Mouse (Mus musculus) limb, embryonic 13.5 days (tissue): ENCODE results near the gene Rtn4rl2. TPM values are rescaled to one million over a fixed set of nuclear protein-coding genes. Genes with fewer than 3 reads are reported as not detected.

Experiments
- ATAC-seq: fragments of 200-750 bp; cut with Nextera tagmentation; 2 replicates; pipeline ENCODE4 v1.8.0; 2017; ENCODE audit warnings: low read depth, moderate number of reproducible peaks, moderate TSS enrichment; ENCODE audit not compliant: low FRiP score
- H3K27ac ChIP-seq: fragments of 300-500 bp; sonication (generic); 2 replicates; pipeline ENCODE4 v1.5.1; 2015; ENCODE audit warnings: inconsistent platforms, mild to moderate bottlenecking, moderate library complexity
- H3K27me3 ChIP-seq: fragments of 300-500 bp; sonication (generic); 2 replicates; pipeline ENCODE4 v1.6.1; 2015; ENCODE audit warnings: mild to moderate bottlenecking, inconsistent platforms
- H3K36me3 ChIP-seq: fragments of 300-500 bp; sonication (generic); 2 replicates; pipeline ENCODE4 v1.6.1; 2015; ENCODE audit warnings: inconsistent platforms, mild to moderate bottlenecking, moderate library complexity
- H3K4me1 ChIP-seq: fragments of 300-500 bp; sonication (generic); 2 replicates; pipeline ENCODE4 v1.6.1; 2015; ENCODE audit warnings: inconsistent platforms
- H3K4me2 ChIP-seq: fragments of 300-500 bp; sonication (generic); replicated peaks from 2 replicates; pipeline ENCODE4 v1.6.1; 2015; ENCODE audit warnings: inconsistent platforms, mild to moderate bottlenecking, moderate library complexity
- H3K4me3 ChIP-seq: fragments of 300-500 bp; sonication (generic); 2 replicates; pipeline ENCODE4 v1.5.1; 2015; ENCODE audit warnings: moderate library complexity, mild to moderate bottlenecking, inconsistent platforms
- H3K9ac ChIP-seq: fragments of 300-500 bp; sonication (generic); 2 replicates; pipeline ENCODE4 v1.6.1; 2015; ENCODE audit warnings: mild to moderate bottlenecking, inconsistent platforms
- H3K9me3 ChIP-seq: fragments of 300-500 bp; sonication (generic); 2 replicates; pipeline ENCODE4 v1.6.1; 2016; ENCODE audit warnings: inconsistent platforms
- WGBS: fragments of 180-500 bp; shearing (Covaris S2); methylation state at CpG from one replicate; pipeline ENCODE4 v1.1.7; 2015; 5-methylcytosine and 5-hydroxymethylcytosine counted together
- polyA plus RNA-seq: library from polyadenylated mRNA; unstranded; fragments of >200 nt; fragmentation: Nextera tagmentation; extraction: Ambion mirVana; gene quantifications from 2 replicates; pipeline ENCODE4 v1.2.1, GENCODE M21; 2015

Rtn4rl2 gene
- polyA plus RNA-seq, 1 experiment from 2014 or later: 1.1 TPM

- Histone ChIP-seq H3K9ac (no peak overlapping the region), H3K4me2 (no peak overlapping the region), H3K4me3 (no peak overlapping the region), H3K27ac (no peak overlapping the region), H3K9me3 (no peaks in the 10 kb centered on the region), H3K36me3 (no peaks in the 10 kb centered on the region), H3K27me3 (peaks cover 34% of the 10 kb centered on the region), H3K4me1 (no peaks in the 10 kb centered on the region)
- 37% methylated on average over 4 of the region's 4 CpGs for WGBS
- ATAC-seq: no peak
Measured at GRCm38 (mm10) chr2:84895495-84896198, 9.1 kb upstream of the Rtn4rl2 start.

GRCm38 (mm10) chr2:84893359-84893758 lies 6.8 kb upstream of the Rtn4rl2 start:
- H3K4me2 ChIP-seq: no peak overlapping the region
- H3K4me3 ChIP-seq: no peak overlapping the region
- H3K27ac ChIP-seq: no peak overlapping the region
- H3K9ac ChIP-seq: no peak overlapping the region
- no peaks in the 10 kb centered on the region for H3K9me3 ChIP-seq
- no peaks in the 10 kb centered on the region for H3K36me3 ChIP-seq
- peaks cover 11% of the 10 kb centered on the region for H3K4me1 ChIP-seq
- WGBS: 52% methylated on average over 6 of the region's 6 CpGs
- H3K27me3 ChIP-seq: peaks cover 56% of the 10 kb centered on the region
- no peak for ATAC-seq

- peaks cover 34% of the 10 kb centered on the region for H3K4me1 ChIP-seq
- no peaks in the 10 kb centered on the region for H3K36me3 ChIP-seq
- H3K4me3 ChIP-seq: no peak overlapping the region
- WGBS: 3% methylated on average over 5 of the region's 5 CpGs
- no peak overlapping the region for H3K9ac ChIP-seq
- peak overlapping the region; percentile 57; the same call in 1 of the 2 replicates for H3K4me2 ChIP-seq
- no peaks in the 10 kb centered on the region for H3K9me3 ChIP-seq
- H3K27me3 ChIP-seq: peaks cover 85% of the 10 kb centered on the region
- ATAC-seq: peak; percentile 48; the same call in 1 of the 2 replicates
- no peak overlapping the region for H3K27ac ChIP-seq
Measured at GRCm38 (mm10) chr2:84890045-84890340, 3.5 kb upstream of the Rtn4rl2 start.

GRCm38 (mm10) chr2:84889316-84890044 lies 3.0 kb upstream of the Rtn4rl2 start:
- Histone ChIP-seq H3K36me3 (no peaks in the 10 kb centered on the region), H3K27ac (no peak overlapping the region), H3K9me3 (no peaks in the 10 kb centered on the region), H3K9ac (peak overlapping the region; percentile 40; the same call in 1 of the 2 replicates), H3K4me3 (peak overlapping the region; percentile 28), H3K4me1 (peaks cover 34% of the 10 kb centered on the region), H3K27me3 (peaks cover 90% of the 10 kb centered on the region), H3K4me2 (peak overlapping the region; percentile 57)
- ATAC-seq: no peak
- WGBS: 11% methylated on average over 14 of the region's 14 CpGs

- H3K9me3 ChIP-seq: no peaks in the 10 kb centered on the region
- no peak overlapping the region for H3K27ac ChIP-seq
- WGBS: 1% methylated on average over 26 of the region's 28 CpGs
- peak overlapping the region; percentile 57 for H3K4me2 ChIP-seq
- H3K36me3 ChIP-seq: no peaks in the 10 kb centered on the region
- H3K27me3 ChIP-seq: peaks cover 97% of the 10 kb centered on the region
- ATAC-seq: no peak
- H3K4me3 ChIP-seq: peak overlapping the region; percentile 28
- peaks cover 36% of the 10 kb centered on the region for H3K4me1 ChIP-seq
- H3K9ac ChIP-seq: peak overlapping the region; percentile 40; the same call in 1 of the 2 replicates
Measured at GRCm38 (mm10) chr2:84888657-84889315, 2.3 kb upstream of the Rtn4rl2 start.

GRCm38 (mm10) chr2:84887411-84888271 lies 1.1 kb upstream of the Rtn4rl2 start:
- Histone ChIP-seq H3K4me1 (peaks cover 47% of the 10 kb centered on the region), H3K9me3 (no peaks in the 10 kb centered on the region), H3K36me3 (no peaks in the 10 kb centered on the region), H3K9ac (no peak overlapping the region), H3K27me3 (peaks cover 98% of the 10 kb centered on the region), H3K27ac (no peak overlapping the region), H3K4me3 (peak overlapping the region; percentile 62), H3K4me2 (peak overlapping the region; percentile 77)
- 0 out of 2 replicates have a peak, but pooled peaks have one; percentile 3 for ATAC-seq
- WGBS: under 1% methylated on average over 58 of the region's 58 CpGs

GRCm38 (mm10) chr2:84886821-84887281 lies 341 bp upstream of the Rtn4rl2 start:
- 0% methylated on average over 32 of the region's 39 CpGs for WGBS
- no peaks in the 10 kb centered on the region for H3K9me3 ChIP-seq
- H3K36me3 ChIP-seq: no peaks in the 10 kb centered on the region
- no peak overlapping the region for H3K27ac ChIP-seq
- peak overlapping the region; percentile 62 for H3K4me3 ChIP-seq
- ATAC-seq: peak; percentile 57
- peak overlapping the region; percentile 77 for H3K4me2 ChIP-seq
- H3K27me3 ChIP-seq: peaks cover 98% of the 10 kb centered on the region
- peak overlapping the region; percentile 62 for H3K9ac ChIP-seq
- H3K4me1 ChIP-seq: peaks cover 50% of the 10 kb centered on the region

GRCm38 (mm10) chr2:84885084-84886055 lies 1.1 kb downstream of the Rtn4rl2 start:
- Histone ChIP-seq H3K36me3 (no peaks in the 10 kb centered on the region), H3K4me2 (peak overlapping the region; percentile 77), H3K27ac (no peak overlapping the region), H3K27me3 (peaks cover 99% of the 10 kb centered on the region), H3K9ac (no peak overlapping the region), H3K9me3 (no peaks in the 10 kb centered on the region), H3K4me1 (peaks cover 50% of the 10 kb centered on the region), H3K4me3 (peak overlapping the region; percentile 62)
- WGBS: 6% methylated on average over 23 of the region's 23 CpGs
- ATAC-seq: no peak

- Histone ChIP-seq H3K4me3 (no peak overlapping the region), H3K4me1 (peaks cover 49% of the 10 kb centered on the region), H3K36me3 (no peaks in the 10 kb centered on the region), H3K27me3 (peaks cover 100% of the 10 kb centered on the region), H3K9ac (no peak overlapping the region), H3K27ac (no peak overlapping the region), H3K9me3 (no peaks in the 10 kb centered on the region), H3K4me2 (no peak overlapping the region)
- ATAC-seq: no peak
- WGBS: 44% methylated on average over 4 of the region's 4 CpGs
Measured at GRCm38 (mm10) chr2:84884611-84885010, 1.9 kb downstream of the Rtn4rl2 start.

GRCm38 (mm10) chr2:84883942-84884341 lies 2.6 kb downstream of the Rtn4rl2 start:
- H3K36me3 ChIP-seq: no peaks in the 10 kb centered on the region
- ATAC-seq: no peak
- no peaks in the 10 kb centered on the region for H3K9me3 ChIP-seq
- H3K9ac ChIP-seq: no peak overlapping the region
- WGBS: 53% methylated on average over 4 of the region's 4 CpGs
- no peak overlapping the region for H3K27ac ChIP-seq
- H3K4me1 ChIP-seq: peaks cover 42% of the 10 kb centered on the region
- peaks cover 93% of the 10 kb centered on the region for H3K27me3 ChIP-seq
- H3K4me2 ChIP-seq: no peak overlapping the region
- no peak overlapping the region for H3K4me3 ChIP-seq

GRCm38 (mm10) chr2:84883530-84883929 lies 3.0 kb downstream of the Rtn4rl2 start:
- Histone ChIP-seq H3K27me3 (peaks cover 93% of the 10 kb centered on the region), H3K4me2 (peak overlapping the region; percentile 45), H3K36me3 (no peaks in the 10 kb centered on the region), H3K9me3 (no peaks in the 10 kb centered on the region), H3K27ac (no peak overlapping the region), H3K4me3 (no peak overlapping the region), H3K9ac (no peak overlapping the region), H3K4me1 (peaks cover 39% of the 10 kb centered on the region)
- 4% methylated on average over 11 of the region's 11 CpGs for WGBS
- no peak for ATAC-seq
